Mouse (Mus musculus): Measurements from ENCODE around the gene Ugt1a8.

Ugt1a8 gene

GRCm38 (mm10) chr1:88235046-88235893 lies 147.7 kb downstream of the Ugt1a8 start:
- no peak for TF ChIP-seq GATA4 (IDR thresholded peaks at IDR 0.05; ENCODE audit: insufficient replicate concordance, low read length)

- TF ChIP-seq GATA4 (IDR thresholded peaks at IDR 0.05; ENCODE audit: insufficient replicate concordance, low read length) = no peak
Measured at GRCm38 (mm10) chr1:88235894-88236415, 148.3 kb downstream of the Ugt1a8 start.

GRCm38 (mm10) chr1:88237311-88237710 lies 149.7 kb downstream of the Ugt1a8 start:
- TF ChIP-seq GATA4 (IDR thresholded peaks at IDR 0.05; ENCODE audit: insufficient replicate concordance, low read length) = no peak

- no peak for TF ChIP-seq GATA4 (IDR thresholded peaks at IDR 0.05; ENCODE audit: insufficient replicate concordance, low read length)
Measured at GRCm38 (mm10) chr1:88238771-88239170, 151.2 kb downstream of the Ugt1a8 start.

- TF ChIP-seq GATA4 (IDR thresholded peaks at IDR 0.05; ENCODE audit: insufficient replicate concordance, low read length) = no peak
Measured at GRCm38 (mm10) chr1:88240072-88240471, 152.5 kb downstream of the Ugt1a8 start.

- TF ChIP-seq GATA4 (IDR thresholded peaks at IDR 0.05; ENCODE audit: insufficient replicate concordance, low read length) = no peak
Measured at GRCm38 (mm10) chr1:88240579-88240978, 153.0 kb downstream of the Ugt1a8 start.

- TF ChIP-seq GATA4 (IDR thresholded peaks at IDR 0.05; ENCODE audit: insufficient replicate concordance, low read length) = no peak
Measured at GRCm38 (mm10) chr1:88243861-88244260, 156.2 kb downstream of the Ugt1a8 start.

- no peak for TF ChIP-seq GATA4 (IDR thresholded peaks at IDR 0.05; ENCODE audit: insufficient replicate concordance, low read length)
Measured at GRCm38 (mm10) chr1:88245881-88246280, 158.3 kb downstream of the Ugt1a8 start.

- TF ChIP-seq GATA4 (IDR thresholded peaks at IDR 0.05; ENCODE audit: insufficient replicate concordance, low read length) = no peak
Measured at GRCm38 (mm10) chr1:88246386-88246785, 158.8 kb downstream of the Ugt1a8 start.

GRCm38 (mm10) chr1:88247660-88248059 lies 160.0 kb downstream of the Ugt1a8 start:
- no peak for TF ChIP-seq GATA4 (IDR thresholded peaks at IDR 0.05; ENCODE audit: insufficient replicate concordance, low read length)

GRCm38 (mm10) chr1:88248658-88249057 lies 161.0 kb downstream of the Ugt1a8 start:
- no peak for TF ChIP-seq GATA4 (IDR thresholded peaks at IDR 0.05; ENCODE audit: insufficient replicate concordance, low read length)

- no peak for TF ChIP-seq GATA4 (IDR thresholded peaks at IDR 0.05; ENCODE audit: insufficient replicate concordance, low read length)
Measured at GRCm38 (mm10) chr1:88249596-88249995, 162.0 kb downstream of the Ugt1a8 start.

GRCm38 (mm10) chr1:88250023-88250422 lies 162.4 kb downstream of the Ugt1a8 start:
- no peak for TF ChIP-seq GATA4 (IDR thresholded peaks at IDR 0.05; ENCODE audit: insufficient replicate concordance, low read length)

- no peak for TF ChIP-seq GATA4 (IDR thresholded peaks at IDR 0.05; ENCODE audit: insufficient replicate concordance, low read length)
Measured at GRCm38 (mm10) chr1:88253106-88253505, 165.5 kb downstream of the Ugt1a8 start.

- TF ChIP-seq GATA4 (IDR thresholded peaks at IDR 0.05; ENCODE audit: insufficient replicate concordance, low read length) = no peak
Measured at GRCm38 (mm10) chr1:88253540-88253939, 165.9 kb downstream of the Ugt1a8 start.

- TF ChIP-seq GATA4 (IDR thresholded peaks at IDR 0.05; ENCODE audit: insufficient replicate concordance, low read length) = no peak
Measured at GRCm38 (mm10) chr1:88254793-88255465, 167.3 kb downstream of the Ugt1a8 start.

Data from liver, adult (tissue).